Mouse (Mus musculus): ENCODE results near the gene Trim44. TPM values are rescaled to one million over a fixed set of nuclear protein-coding genes. Genes with fewer than 3 reads are reported as not detected.

Trim44 gene
- polyA plus RNA-seq, 1 experiment = 117 TPM

- H3K27ac ChIP-seq (ENCODE audit: insufficient read depth, low read length) = no peak overlapping the region
- H3K4me3 ChIP-seq (ENCODE audit: insufficient read depth, low read length) = no peak overlapping the region
- no peaks in the 10 kb centered on the region; the same call in 1 of the 2 replicates for H3K4me1 ChIP-seq (ENCODE audit: control insufficient read depth, insufficient read depth, low read length)
- no peak for TF ChIP-seq CTCF (IDR thresholded peaks at IDR 0.05; ENCODE audit: extremely low read depth, insufficient read depth, low read length)
- no peak for TF ChIP-seq POLR2A (IDR thresholded peaks at IDR 0.05; ENCODE audit: extremely low read depth, insufficient read depth, low read length)
These were observed 34.1 kb downstream of the Trim44 start for GRCm38 (mm10) chr2:102373406-102374105.

- H3K4me1 ChIP-seq (ENCODE audit: control insufficient read depth, insufficient read depth, low read length) = no peaks in the 10 kb centered on the region; the same call in 1 of the 2 replicates
- H3K27ac ChIP-seq (ENCODE audit: insufficient read depth, low read length) = no peak overlapping the region
- no peak overlapping the region for H3K4me3 ChIP-seq (ENCODE audit: insufficient read depth, low read length)
- TF ChIP-seq CTCF (IDR thresholded peaks at IDR 0.05; ENCODE audit: extremely low read depth, insufficient read depth, low read length) = no peak
- TF ChIP-seq POLR2A (IDR thresholded peaks at IDR 0.05; ENCODE audit: extremely low read depth, insufficient read depth, low read length) = no peak
These were observed 34.9 kb downstream of the Trim44 start for GRCm38 (mm10) chr2:102372690-102373089.

GRCm38 (mm10) chr2:102371332-102371731 lies 36.3 kb downstream of the Trim44 start:
- no peaks in the 10 kb centered on the region; the same call in 1 of the 2 replicates for H3K4me1 ChIP-seq (ENCODE audit: control insufficient read depth, insufficient read depth, low read length)
- no peak overlapping the region for H3K4me3 ChIP-seq (ENCODE audit: insufficient read depth, low read length)
- TF ChIP-seq POLR2A (IDR thresholded peaks at IDR 0.05; ENCODE audit: extremely low read depth, insufficient read depth, low read length) (no peak), CTCF (IDR thresholded peaks at IDR 0.05; ENCODE audit: extremely low read depth, insufficient read depth, low read length) (no peak)
- no peak overlapping the region for H3K27ac ChIP-seq (ENCODE audit: insufficient read depth, low read length)

- H3K4me1 ChIP-seq (ENCODE audit: control insufficient read depth, insufficient read depth, low read length) = peaks cover 11% of the 10 kb centered on the region
- no peak overlapping the region for H3K27ac ChIP-seq (ENCODE audit: insufficient read depth, low read length)
- H3K4me3 ChIP-seq (ENCODE audit: insufficient read depth, low read length) = no peak overlapping the region
- TF ChIP-seq POLR2A (IDR thresholded peaks at IDR 0.05; ENCODE audit: extremely low read depth, insufficient read depth, low read length) (no peak), CTCF (IDR thresholded peaks at IDR 0.05; ENCODE audit: extremely low read depth, insufficient read depth, low read length) (no peak)
These were observed 41.6 kb downstream of the Trim44 start for GRCm38 (mm10) chr2:102365983-102366545.

GRCm38 (mm10) chr2:102364565-102365200 lies 42.9 kb downstream of the Trim44 start:
- Histone ChIP-seq H3K4me3 (ENCODE audit: insufficient read depth, low read length) (no peak overlapping the region), H3K4me1 (ENCODE audit: control insufficient read depth, insufficient read depth, low read length) (peaks cover 11% of the 10 kb centered on the region), H3K27ac (ENCODE audit: insufficient read depth, low read length) (no peak overlapping the region)
- TF ChIP-seq POLR2A (IDR thresholded peaks at IDR 0.05; ENCODE audit: extremely low read depth, insufficient read depth, low read length) (no peak), CTCF (IDR thresholded peaks at IDR 0.05; ENCODE audit: extremely low read depth, insufficient read depth, low read length) (no peak)

- peaks cover 12% of the 10 kb centered on the region for H3K4me1 ChIP-seq (ENCODE audit: control insufficient read depth, insufficient read depth, low read length)
- H3K4me3 ChIP-seq (ENCODE audit: insufficient read depth, low read length) = no peak overlapping the region
- no peak for TF ChIP-seq POLR2A (IDR thresholded peaks at IDR 0.05; ENCODE audit: extremely low read depth, insufficient read depth, low read length)
- H3K27ac ChIP-seq (ENCODE audit: insufficient read depth, low read length) = no peak overlapping the region
These were observed 44.6 kb downstream of the Trim44 start for GRCm38 (mm10) chr2:102362896-102363530.

- Histone ChIP-seq H3K27ac (ENCODE audit: insufficient read depth, low read length) (no peak overlapping the region), H3K4me3 (ENCODE audit: insufficient read depth, low read length) (no peak overlapping the region), H3K4me1 (ENCODE audit: control insufficient read depth, insufficient read depth, low read length) (peaks cover 13% of the 10 kb centered on the region)
- TF ChIP-seq POLR2A (IDR thresholded peaks at IDR 0.05; ENCODE audit: extremely low read depth, insufficient read depth, low read length) = no peak
- no peak for TF ChIP-seq CTCF (IDR thresholded peaks at IDR 0.05; ENCODE audit: extremely low read depth, insufficient read depth, low read length)
These were observed 45.4 kb downstream of the Trim44 start for GRCm38 (mm10) chr2:102362266-102362665.

GRCm38 (mm10) chr2:102356879-102357695 lies 50.5 kb downstream of the Trim44 start:
- no peak overlapping the region for H3K27ac ChIP-seq (ENCODE audit: insufficient read depth, low read length)
- no peak overlapping the region for H3K4me3 ChIP-seq (ENCODE audit: insufficient read depth, low read length)
- no peak for TF ChIP-seq POLR2A (IDR thresholded peaks at IDR 0.05; ENCODE audit: extremely low read depth, insufficient read depth, low read length)
- no peak for TF ChIP-seq CTCF (IDR thresholded peaks at IDR 0.05; ENCODE audit: extremely low read depth, insufficient read depth, low read length)
- H3K4me1 ChIP-seq (ENCODE audit: control insufficient read depth, insufficient read depth, low read length) = peaks cover 6% of the 10 kb centered on the region

- peaks cover 6% of the 10 kb centered on the region for H3K4me1 ChIP-seq (ENCODE audit: control insufficient read depth, insufficient read depth, low read length)
- H3K27ac ChIP-seq (ENCODE audit: insufficient read depth, low read length) = no peak overlapping the region
- no peak overlapping the region for H3K4me3 ChIP-seq (ENCODE audit: insufficient read depth, low read length)
- no peak for TF ChIP-seq CTCF (IDR thresholded peaks at IDR 0.05; ENCODE audit: extremely low read depth, insufficient read depth, low read length)
- no peak for TF ChIP-seq POLR2A (IDR thresholded peaks at IDR 0.05; ENCODE audit: extremely low read depth, insufficient read depth, low read length)
These were observed 53.6 kb downstream of the Trim44 start for GRCm38 (mm10) chr2:102354076-102354475.
